10 mouse cellular contexts compared by ENCODE assay signal in the genomic region with DNA sequence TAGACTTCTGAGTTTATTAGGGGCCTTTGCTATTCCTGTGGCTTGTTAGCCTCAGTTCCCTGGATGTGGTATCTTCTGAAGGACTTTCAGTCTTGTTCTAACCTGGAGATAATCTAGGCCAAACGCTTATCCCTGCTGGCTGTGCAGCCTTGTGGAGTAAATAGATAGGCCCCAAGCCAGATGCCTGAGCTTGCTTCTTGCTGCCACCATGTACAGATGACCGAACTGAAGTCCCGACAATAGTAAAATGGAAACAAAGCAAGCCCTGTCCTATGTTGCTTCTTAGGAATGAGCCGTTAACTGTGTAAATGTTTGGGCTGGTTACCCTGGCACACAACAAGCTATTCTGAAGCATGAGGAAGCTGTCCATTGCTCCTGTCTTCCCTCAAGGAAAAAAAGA.
DNase-seq lines count a peak whose midpoint lies in the region; ATAC-seq lines count a peak whose summit lies in the region.
"Had no signal": no experiment of that assay in that cellular context is flagged by ENCODE, and none has a peak within 500 bp of the region (broad histone marks: within the 10 kb centered on the region; RNA-seq: fewer than 3 reads in every experiment).

No protein-coding gene starts in this region.

- ATAC-seq in heart, embryonic 14.5 days (ENCODE audit: insufficient number of reproducible peaks, insufficient read depth, low FRiP score, low read depth) = no peak
- ATAC-seq in forebrain, embryonic 11.5 days (replicated peaks; ENCODE audit: low FRiP score) = no peak
- ATAC-seq in hindbrain, embryonic 16.5 days = 0 out of 2 replicates have a peak, but pooled peaks have one; percentile 5
- ATAC-seq in neural tube, embryonic 12.5 days (ENCODE audit: low FRiP score, low read depth) = no peak

- no peaks in the 10 kb centered on the region for H3K9me3 ChIP-seq in heart, embryonic 14.5 days (ENCODE audit: control insufficient read depth, low read length)
- H3K9me3 ChIP-seq in forebrain, embryonic 11.5 days (ENCODE audit: control insufficient read depth, low read length) = no peaks in the 10 kb centered on the region
- no peaks in the 10 kb centered on the region for H3K9me3 ChIP-seq in hindbrain, embryonic 16.5 days (ENCODE audit: control insufficient read depth, low read length)
- no peaks in the 10 kb centered on the region for H3K9me3 ChIP-seq in neural tube, embryonic 12.5 days

- H3K4me2 ChIP-seq in heart, embryonic 14.5 days (ENCODE audit: low read length) = no peak overlapping the region
- H3K4me2 ChIP-seq in forebrain, embryonic 11.5 days (ENCODE audit: low read depth, low read length, severe bottlenecking) = 0 out of 2 replicates have a peak overlapping the region, but pooled peaks have one; percentile 36
- no peak overlapping the region for H3K4me2 ChIP-seq in hindbrain, embryonic 16.5 days (ENCODE audit: low read length)
- H3K4me2 ChIP-seq in neural tube, embryonic 12.5 days (replicated peaks) = peak overlapping the region; percentile 54; the same call in 1 of the 2 replicates

- H3K27me3 ChIP-seq in heart, embryonic 14.5 days (ENCODE audit: control insufficient read depth, insufficient read depth, low read length) = no peaks in the 10 kb centered on the region
- H3K27me3 ChIP-seq in forebrain, embryonic 11.5 days (ENCODE audit: control insufficient read depth, insufficient read depth, low read length) = peaks cover 17% of the 10 kb centered on the region
- H3K27me3 ChIP-seq in hindbrain, embryonic 16.5 days (replicated peaks; ENCODE audit: control insufficient read depth, insufficient read depth, low read length) = no peaks in the 10 kb centered on the region
- H3K27me3 ChIP-seq in neural tube, embryonic 12.5 days (replicated peaks) = 0 out of 2 replicates have a peak, but pooled peaks cover 3% of the 10 kb centered on the region

- DNase-seq in heart, adult 9 months (ENCODE audit: low spot score in 2 of 2) = no peak
- no peak for DNase-seq in forebrain, embryonic 11.5 days (ENCODE audit: low spot score)
- no peak for DNase-seq in kidney, postnatal 4 days
- no peak for DNase-seq in thymus, postnatal 4 days
- DNase-seq in left cerebral cortex, postnatal 10 days (ENCODE audit: extremely low spot score in 1 of 2, low spot score in 2 of 2) = no peak
- DNase-seq: layer of hippocampus, adult 9-11 months; thymus, postnatal 36 days had no signal

- peaks cover 18 to 33% of the 10 kb centered on the region in 2 experiments for H3K4me1 ChIP-seq in heart, embryonic 14.5 days (ENCODE audit: control insufficient read depth in 2 of 2, insufficient read depth in 2 of 2, low read length in 2 of 2)
- H3K4me1 ChIP-seq in forebrain, embryonic 11.5 days (replicated peaks; ENCODE audit: control insufficient read depth, insufficient read depth, low read length) = peaks cover 9% of the 10 kb centered on the region
- H3K4me1 ChIP-seq in hindbrain, embryonic 16.5 days (ENCODE audit: control insufficient read depth, insufficient read depth, low read depth, low read length) = peaks cover 7% of the 10 kb centered on the region
- peaks cover 26% of the 10 kb centered on the region for H3K4me1 ChIP-seq in neural tube, embryonic 12.5 days

- no peaks in the 10 kb centered on the region for H3K36me3 ChIP-seq in heart, embryonic 14.5 days (ENCODE audit: control insufficient read depth, insufficient read depth, low read length)
- no peaks in the 10 kb centered on the region for H3K36me3 ChIP-seq in forebrain, embryonic 11.5 days (ENCODE audit: control insufficient read depth, insufficient read depth, low read length)
- no peaks in the 10 kb centered on the region for H3K36me3 ChIP-seq in hindbrain, embryonic 16.5 days (ENCODE audit: control insufficient read depth, insufficient read depth, low read length)
- no peaks in the 10 kb centered on the region for H3K36me3 ChIP-seq in neural tube, embryonic 12.5 days

- no peak overlapping the region for H3K4me3 ChIP-seq in heart, embryonic 14.5 days (ENCODE audit: control insufficient read depth in 1 of 2, insufficient read depth in 1 of 2, low read depth in 1 of 2, low read length in 2 of 2)
- H3K4me3 ChIP-seq in forebrain, embryonic 11.5 days (ENCODE audit: low read depth, low read length) = no peak overlapping the region
- H3K4me3 ChIP-seq in hindbrain, embryonic 16.5 days (ENCODE audit: low read length) = no peak overlapping the region
- no peak overlapping the region for H3K4me3 ChIP-seq in neural tube, embryonic 12.5 days

- 11% methylated on average over 4 of the region's 4 CpGs for WGBS in heart, embryonic 14.5 days
- 19% methylated on average over 4 of the region's 4 CpGs for WGBS in forebrain, embryonic 11.5 days
- 33% methylated on average over 4 of the region's 4 CpGs for WGBS in hindbrain, embryonic 16.5 days
- WGBS in neural tube, embryonic 12.5 days = 30% methylated on average over 4 of the region's 4 CpGs

- peak overlapping the region; percentile 28 to 78 for H3K27ac ChIP-seq in heart, embryonic 14.5 days (replicated peaks in 1 of 2; ENCODE audit: control insufficient read depth in 1 of 2, insufficient read depth in 1 of 2, low read depth in 2 of 2, low read length in 2 of 2)
- H3K27ac ChIP-seq in forebrain, embryonic 11.5 days (ENCODE audit: low read depth, low read length) = peak overlapping the region; percentile 79
- no peak overlapping the region for H3K27ac ChIP-seq in hindbrain, embryonic 16.5 days (ENCODE audit: low read depth, low read length)
- H3K27ac ChIP-seq in neural tube, embryonic 12.5 days = no peak overlapping the region; the same call in 1 of the 2 replicates

- intact Hi-C loops in left cerebral cortex, postnatal 10 days (cut with DNase I) = no loop called here

- no peak overlapping the region for H3K9ac ChIP-seq in heart, embryonic 14.5 days (ENCODE audit: low read length)
- H3K9ac ChIP-seq in forebrain, embryonic 11.5 days (ENCODE audit: low read length) = no peak overlapping the region
- H3K9ac ChIP-seq in hindbrain, embryonic 16.5 days (ENCODE audit: low read depth, low read length) = no peak overlapping the region
- H3K9ac ChIP-seq in neural tube, embryonic 12.5 days = no peak overlapping the region

Comparison
In these comparisons a context has a peak if more than half of its experiments do, and no peak if none do; other contexts are left out.
1. H3K27ac ChIP-seq: peak in heart, embryonic 14.5 days (2 of 2) and forebrain, embryonic 11.5 days (single experiment); none in hindbrain, embryonic 16.5 days (single experiment) and neural tube, embryonic 12.5 days (single experiment).
2. H3K4me2 ChIP-seq: peak in forebrain, embryonic 11.5 days (single experiment) and neural tube, embryonic 12.5 days (single experiment); none in heart, embryonic 14.5 days (single experiment) and hindbrain, embryonic 16.5 days (single experiment).